In genomic region chr15:61753802-61754201, GRCm38 (mm10) we compare ENCODE assay signal across 20 mouse cellular contexts.
DNase-seq lines count a peak whose midpoint lies in the region.
"Had no signal": no experiment of that assay in that cellular context is flagged by ENCODE, and none has a peak within 500 bp of the region (broad histone marks: within the 10 kb centered on the region; RNA-seq: fewer than 3 reads in every experiment).

No protein-coding gene starts in this region.

- H3K4me3 ChIP-seq in heart, embryonic 10.5 days = no peak overlapping the region
- H3K4me3 ChIP-seq: erythroblast, embryonic 14.5 days; layer of hippocampus, adult 2 months; left cerebral cortex, adult 2 months; liver, embryonic 13.5 days; midbrain, embryonic 12.5 days had no signal

- no peaks in the 10 kb centered on the region for H3K36me3 ChIP-seq in heart, embryonic 10.5 days
- H3K36me3 ChIP-seq: liver, embryonic 13.5 days; midbrain, embryonic 12.5 days had no signal

- 80% methylated on average over 2 of the region's 2 CpGs for WGBS in heart, embryonic 10.5 days

- no peaks in the 10 kb centered on the region for H3K27me3 ChIP-seq in heart, embryonic 10.5 days (ENCODE audit: insufficient read depth, poor library complexity, severe bottlenecking)
- H3K27me3 ChIP-seq: liver, embryonic 13.5 days; midbrain, embryonic 12.5 days had no signal

- H3K27ac ChIP-seq in heart, embryonic 10.5 days = no peak overlapping the region; the same call in 1 of the 2 replicates
- H3K27ac ChIP-seq: hindbrain, postnatal 0 days; kidney, postnatal 0 days; layer of hippocampus, adult 2 months; left cerebral cortex, adult 2 months; liver, embryonic 13.5 days; midbrain, embryonic 12.5 days had no signal

- no peaks in the 10 kb centered on the region for H3K4me1 ChIP-seq in heart, embryonic 10.5 days
- H3K4me1 ChIP-seq: liver, embryonic 13.5 days; midbrain, embryonic 12.5 days had no signal

- DNase-seq in adrenal gland, adult (ENCODE audit: inconsistent age in 2 of 2, low spot score in 1 of 2) = peak; percentile 17 to 31
- DNase-seq in adrenal gland, adult 2 months = no peak
- peak; percentile 46 to 56 for DNase-seq in heart, adult 18-20 months
- no peak for DNase-seq in heart, embryonic 10.5 days (ENCODE audit: low spot score)
- DNase-seq in right cerebral cortex, adult 18-20 months = peak; percentile 2
- DNase-seq in right cerebral cortex, postnatal 14 days = no peak
- DNase-seq in heart, postnatal 4 days = peak; percentile 11
- DNase-seq in spleen, postnatal 14 days (ENCODE audit: low spot score in 2 of 2) = no peak
- DNase-seq: cerebellum, adult 11 months; cerebellum, postnatal 25 days; gastrocnemius, postnatal 10 days; kidney, adult 11 months; liver, embryonic 13.5 days; thymus, adult 18-20 months had no signal

- no peaks in the 10 kb centered on the region for H3K9me3 ChIP-seq in heart, embryonic 10.5 days
- H3K9me3 ChIP-seq: liver, embryonic 13.5 days; midbrain, embryonic 12.5 days had no signal

Comparison
In these comparisons a context has a peak if more than half of its experiments do, and no peak if none do; other contexts are left out.
1. DNase-seq: peak in adrenal gland, adult (2 of 2), heart, adult 18-20 months (2 of 2), right cerebral cortex, adult 18-20 months (single experiment) and heart, postnatal 4 days (single experiment); none in adrenal gland, adult 2 months (single experiment), heart, embryonic 10.5 days (single experiment), right cerebral cortex, postnatal 14 days (single experiment) and spleen, postnatal 14 days (0 of 2).